Mouse (Mus musculus): ENCODE data around the gene Taar4.

DNA sequence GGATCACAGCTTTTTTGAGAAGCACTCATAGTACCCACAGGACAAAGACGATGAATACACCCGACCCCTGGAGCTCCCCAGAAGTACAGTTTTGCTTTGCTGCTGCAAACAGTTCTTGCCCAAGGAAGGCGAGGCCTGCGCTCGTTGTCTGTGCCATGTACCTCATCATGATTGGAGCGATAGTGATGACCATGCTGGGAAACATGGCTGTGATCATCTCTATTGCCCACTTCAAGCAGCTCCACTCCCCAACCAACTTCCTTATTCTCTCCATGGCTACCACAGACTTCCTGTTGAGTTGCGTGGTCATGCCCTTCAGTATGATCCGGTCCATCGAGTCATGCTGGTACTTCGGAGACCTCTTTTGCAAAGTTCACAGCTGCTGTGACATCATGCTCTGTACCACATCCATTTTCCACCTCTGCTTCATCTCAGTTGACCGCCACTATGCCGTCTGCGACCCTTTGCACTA lies at the start of gene Taar4:
- TF ChIP-seq POLR2A (IDR thresholded peaks at IDR 0.05; ENCODE audit: borderline replicate concordance, insufficient read depth, low read length) (no peak), CTCF (IDR thresholded peaks at IDR 0.05; ENCODE audit: borderline replicate concordance, insufficient read depth, low read depth, low read length) (no peak)

Data from cerebellum, adult 2 months (tissue).